Mouse (Mus musculus) heart, embryonic 11.5 days (tissue): ENCODE measurements around the gene Casp9. TPM values are rescaled to one million over a fixed set of nuclear protein-coding genes. Genes with fewer than 3 reads are reported as not detected.
A peak's percentile ranks its signal among the peaks of the same experiment; 100 is the strongest.

Experiments used
- ATAC-seq: fragments of 200-750 bp; cut with Nextera tagmentation; replicated peaks from 2 replicates; pipeline ENCODE4 v1.8.0; 2017; ENCODE audit warnings: moderate library complexity; ENCODE audit not compliant: insufficient number of reproducible peaks, low FRiP score, low TSS enrichment
- H3K27ac ChIP-seq: fragments of 300-500 bp; sonication (generic); 2 replicates; pipeline ENCODE4 v1.5.1; 2014; ENCODE audit warnings: mild to moderate bottlenecking, low read depth, low read length
- H3K27me3 ChIP-seq: fragments of 300-500 bp; sonication (generic); 2 replicates; pipeline ENCODE4 v1.6.1; 2014; ENCODE audit warnings: mild to moderate bottlenecking, low read length, mixed read lengths; ENCODE audit not compliant: control insufficient read depth, insufficient read depth
- H3K36me3 ChIP-seq: fragments of 300-500 bp; sonication (generic); 2 replicates; pipeline ENCODE4 v1.6.1; 2014; ENCODE audit warnings: mild to moderate bottlenecking, low read length, moderate library complexity, mixed read lengths; ENCODE audit not compliant: control insufficient read depth, insufficient read depth
- H3K4me1 ChIP-seq: fragments of 300-500 bp; sonication (generic); 2 replicates; pipeline ENCODE4 v1.6.1; 2014; ENCODE audit warnings: low read length; ENCODE audit not compliant: control insufficient read depth, insufficient read depth
- H3K4me2 ChIP-seq: fragments of 300-500 bp; sonication (generic); 2 replicates; pipeline ENCODE4 v1.6.1; 2014; ENCODE audit warnings: mild to moderate bottlenecking, moderate library complexity
- H3K4me3 ChIP-seq: fragments of 300-500 bp; sonication (generic); 2 replicates; pipeline ENCODE4 v1.5.1; 2014; ENCODE audit warnings: low read depth, low read length
- H3K9ac ChIP-seq: fragments of 300-500 bp; sonication (generic); 2 replicates; pipeline ENCODE4 v1.6.1; 2014; ENCODE audit warnings: mild to moderate bottlenecking, low read depth, low read length, moderate library complexity
- H3K9me3 ChIP-seq: fragments of 300-500 bp; sonication (generic); replicated peaks from 2 replicates; pipeline ENCODE4 v1.6.1; 2016; ENCODE audit warnings: low read length; ENCODE audit not compliant: control insufficient read depth
- WGBS: fragments of 180-500 bp; shearing (Covaris S2); extraction: QIAGEN DNeasy Blood & Tissue Kit; methylation state at CpG from one replicate; pipeline ENCODE4 v1.1.7; 2014; ENCODE audit not compliant: insufficient replicate concordance; 5-methylcytosine and 5-hydroxymethylcytosine counted together
- polyA plus RNA-seq: library from polyadenylated mRNA; unstranded; fragments of >200 nt; fragmentation: Nextera tagmentation; extraction: Ambion mirVana; gene quantifications from 2 replicates; pipeline ENCODE4 v1.2.1, GENCODE M21; 2014

The Casp9 gene
- polyA plus RNA-seq, 1 experiment from 2014 or later = 15.4 TPM

DNA sequence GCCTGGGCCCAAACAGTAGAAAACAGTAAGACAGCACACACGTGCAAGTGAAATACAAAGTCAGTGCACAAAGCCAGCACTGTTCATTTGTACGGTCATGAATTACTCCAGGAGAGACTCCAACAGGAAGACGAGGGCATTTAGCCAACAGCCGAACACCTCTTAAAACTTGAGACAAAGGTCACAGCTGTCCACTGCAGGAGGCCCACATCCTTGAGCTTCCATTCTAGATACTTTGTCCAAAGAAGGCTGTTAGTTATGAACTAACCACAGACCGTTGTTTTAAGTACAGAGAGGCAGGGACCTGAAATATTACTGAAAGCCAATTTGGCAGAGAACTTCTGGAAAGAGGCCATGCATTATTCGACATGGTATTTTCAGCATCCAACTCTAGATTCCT lies 6.4 kb upstream of the Casp9 start:
- whole genome bisulfite sequencing = 85% methylated on average over 6 of the region's 6 CpGs

DNA sequence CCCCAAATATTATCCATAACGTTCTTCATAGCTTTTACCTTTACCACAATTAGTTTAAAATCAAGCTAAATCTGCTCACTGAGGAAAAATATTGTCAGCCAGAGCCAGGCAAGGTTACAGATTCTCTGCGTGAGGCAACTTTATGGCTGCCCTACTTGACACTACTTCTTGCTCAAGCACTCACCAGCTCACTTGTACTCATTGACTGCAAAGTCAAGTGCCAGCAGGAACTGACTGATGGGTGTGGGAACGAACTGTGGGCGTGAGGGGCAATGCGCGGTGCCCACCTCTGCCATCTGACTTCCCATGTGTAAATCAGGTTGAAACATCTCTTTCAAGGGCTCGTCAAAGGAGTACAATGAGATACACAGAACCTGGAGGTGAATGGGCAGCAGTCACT lies 6.0 kb upstream of the Casp9 start:
- no peak overlapping the region for H3K4me2 ChIP-seq
- no peak overlapping the region for H3K9ac ChIP-seq
- WGBS = 88% methylated on average over 7 of the region's 7 CpGs
- no peak for ATAC-seq
- H3K36me3 ChIP-seq = peaks cover 14% of the 10 kb centered on the region
- no peak overlapping the region for H3K4me3 ChIP-seq
- H3K9me3 ChIP-seq = no peaks in the 10 kb centered on the region
- no peaks in the 10 kb centered on the region for H3K27me3 ChIP-seq
- H3K4me1 ChIP-seq = peaks cover 6% of the 10 kb centered on the region; the same call in 1 of the 2 replicates
- no peak overlapping the region for H3K27ac ChIP-seq

More for the DNA sequence above, 6.4 kb upstream of the Casp9 start:
- H3K27me3 ChIP-seq = no peaks in the 10 kb centered on the region
- peaks cover 17% of the 10 kb centered on the region for H3K36me3 ChIP-seq
- H3K4me3 ChIP-seq = no peak overlapping the region
- no peak overlapping the region for H3K27ac ChIP-seq
- peaks cover 6% of the 10 kb centered on the region; the same call in 1 of the 2 replicates for H3K4me1 ChIP-seq
- no peak overlapping the region for H3K9ac ChIP-seq
- no peak for ATAC-seq
- H3K4me2 ChIP-seq = no peak overlapping the region
- no peaks in the 10 kb centered on the region for H3K9me3 ChIP-seq

GRCm38 (mm10) chr4:141789564-141790218 lies 3.7 kb upstream of the Casp9 start:
- Histone ChIP-seq H3K9me3 (no peaks in the 10 kb centered on the region), H3K27me3 (no peaks in the 10 kb centered on the region), H3K9ac (peak overlapping the region; percentile 96), H3K4me3 (peak overlapping the region; percentile 96), H3K27ac (peak overlapping the region; percentile 80; the same call in 1 of the 2 replicates), H3K4me2 (peak overlapping the region; percentile 75), H3K4me1 (peaks cover 6% of the 10 kb centered on the region), H3K36me3 (peaks cover 5% of the 10 kb centered on the region)
- 33% methylated on average over 3 of the region's 3 CpGs for WGBS
- ATAC-seq = no peak

DNA sequence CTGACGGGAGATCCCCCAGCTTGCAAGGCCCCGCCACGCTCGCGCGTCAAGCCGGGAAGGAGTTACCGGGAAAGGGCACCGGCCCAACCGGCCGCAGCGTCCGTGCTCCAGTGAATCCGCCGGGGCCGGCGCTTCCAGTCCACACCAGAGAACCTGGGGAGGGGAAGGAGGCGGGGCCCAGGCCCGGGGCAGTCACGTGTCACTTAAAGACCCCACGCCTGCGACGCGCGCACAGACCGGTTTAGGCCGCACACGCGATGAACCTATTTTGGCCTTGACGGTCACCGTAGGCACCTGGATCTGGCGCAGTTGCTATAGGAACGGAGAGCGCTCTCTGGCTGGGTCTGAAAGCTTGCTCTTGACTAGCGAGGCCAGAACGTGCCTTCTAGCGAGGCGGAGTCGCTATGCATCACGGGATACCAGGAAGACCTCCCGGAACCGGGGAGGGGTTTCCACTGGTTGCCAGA lies 2.9 kb upstream of the Casp9 start, which contains the start of gene Dnajc16:
Gene Dnajc16, minus strand, starts transcription at position 408 of the 467 bp plus-strand sequence.
- H3K4me2 ChIP-seq = peak within 1 kb of the TSS; percentile 75
- H3K4me3 ChIP-seq = peak within 1 kb of the TSS; percentile 96
- peaks cover 14% of the 10 kb centered on the region for H3K4me1 ChIP-seq
- H3K9ac ChIP-seq = peak within 1 kb of the TSS; percentile 96
- peak within 1 kb of the TSS; percentile 80 for H3K27ac ChIP-seq
- no peaks in the 10 kb centered on the region for H3K27me3 ChIP-seq
- WGBS = 0% methylated on average over 42 of the region's 42 CpGs
- H3K36me3 ChIP-seq = peaks cover under 1% of the 10 kb centered on the region
- no peaks in the 10 kb centered on the region for H3K9me3 ChIP-seq
- peak; percentile 83 for ATAC-seq

DNA sequence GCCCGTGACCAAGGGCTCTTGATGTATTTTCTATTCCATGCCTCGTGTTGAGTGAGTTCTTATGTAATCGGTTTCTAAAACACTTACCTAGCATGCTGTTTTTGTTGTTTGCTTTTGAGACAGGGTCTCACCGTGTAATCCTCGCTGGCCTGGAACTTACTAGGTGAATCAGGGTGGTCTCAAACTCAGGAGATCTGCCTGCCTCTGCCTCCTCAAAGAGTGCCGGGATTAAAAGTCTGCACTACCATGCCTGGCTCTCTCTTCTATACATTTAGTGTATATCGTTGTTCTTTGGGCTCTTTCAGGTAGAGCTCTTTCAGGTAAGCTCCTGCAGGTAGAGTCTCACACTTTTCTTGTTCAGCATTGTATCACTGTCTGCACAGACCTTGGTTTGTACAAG lies 1.9 kb upstream of the Casp9 start:
- H3K4me1 ChIP-seq = peaks cover 14% of the 10 kb centered on the region
- H3K4me2 ChIP-seq = no peak overlapping the region
- H3K9ac ChIP-seq = no peak overlapping the region
- H3K36me3 ChIP-seq = peaks cover under 1% of the 10 kb centered on the region
- no peaks in the 10 kb centered on the region for H3K9me3 ChIP-seq
- H3K27ac ChIP-seq = no peak overlapping the region
- H3K27me3 ChIP-seq = no peaks in the 10 kb centered on the region
- no peak overlapping the region for H3K4me3 ChIP-seq
- ATAC-seq = no peak
- WGBS = 84% methylated on average over 7 of the region's 7 CpGs

DNA sequence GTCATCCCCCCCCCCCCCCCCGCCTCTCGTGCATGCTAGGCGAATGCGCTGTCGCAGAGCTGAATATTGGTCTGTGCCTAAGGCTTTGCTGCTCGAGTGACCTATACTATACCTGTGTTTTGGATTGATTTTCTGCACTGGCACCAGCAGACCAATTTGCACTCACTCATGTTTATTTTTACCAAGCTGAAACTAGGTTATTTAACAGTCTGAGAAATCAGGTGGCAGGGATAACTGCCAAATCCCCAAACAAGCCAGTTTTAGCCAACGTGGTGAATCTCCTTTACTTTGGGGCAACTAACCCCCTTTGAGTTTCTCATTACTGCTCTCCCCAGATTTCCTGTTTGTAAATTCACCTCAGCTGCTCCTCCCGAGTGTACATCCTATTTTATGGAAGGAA lies 1.5 kb upstream of the Casp9 start:
- H3K4me3 ChIP-seq = no peak overlapping the region
- 86% methylated on average over 8 of the region's 8 CpGs for WGBS
- H3K4me1 ChIP-seq = peaks cover 14% of the 10 kb centered on the region
- H3K9me3 ChIP-seq = no peaks in the 10 kb centered on the region
- H3K27me3 ChIP-seq = no peaks in the 10 kb centered on the region
- H3K9ac ChIP-seq = no peak overlapping the region
- no peak overlapping the region for H3K27ac ChIP-seq
- no peak for ATAC-seq
- H3K4me2 ChIP-seq = no peak overlapping the region
- peaks cover 3% of the 10 kb centered on the region; the same call in 1 of the 2 replicates for H3K36me3 ChIP-seq

GRCm38 (mm10) chr4:141792554-141793281 lies 694 bp upstream of the Casp9 start:
- H3K9ac ChIP-seq = peak overlapping the region; percentile 52
- no peaks in the 10 kb centered on the region for H3K27me3 ChIP-seq
- WGBS = 11% methylated on average over 10 of the region's 10 CpGs
- H3K27ac ChIP-seq = peak overlapping the region; percentile 95
- H3K9me3 ChIP-seq = no peaks in the 10 kb centered on the region
- no peak for ATAC-seq
- H3K36me3 ChIP-seq = peaks cover 5% of the 10 kb centered on the region
- H3K4me3 ChIP-seq = peak overlapping the region; percentile 74
- H3K4me2 ChIP-seq = peak overlapping the region; percentile 63
- peaks cover 14% of the 10 kb centered on the region for H3K4me1 ChIP-seq

GRCm38 (mm10) chr4:141794152-141794535 lies 732 bp downstream of the Casp9 start:
- 12% methylated on average over 5 of the region's 5 CpGs for WGBS
- Histone ChIP-seq H3K9me3 (no peaks in the 10 kb centered on the region), H3K36me3 (peaks cover 5% of the 10 kb centered on the region), H3K27me3 (no peaks in the 10 kb centered on the region), H3K4me3 (peak overlapping the region; percentile 74), H3K4me1 (peaks cover 14% of the 10 kb centered on the region), H3K4me2 (peak overlapping the region; percentile 63), H3K9ac (peak overlapping the region; percentile 80), H3K27ac (peak overlapping the region; percentile 95)
- ATAC-seq = no peak
